Mouse (Mus musculus): ENCODE measurements around the gene 9330182O14Rik. TPM values are rescaled to one million over a fixed set of nuclear protein-coding genes. Genes with fewer than 3 reads are reported as not detected.

9330182O14Rik gene
- total RNA-seq (2021) = not detected
- long read RNA-seq, experiment 1 = 0 reads
- long read RNA-seq, experiment 2, partial matches to known transcripts = 0 of 1 reads
- long read RNA-seq, experiment 2, other reads (novel, unspliced or antisense) = 1 of 1 reads

- no peak for DNase-seq (ENCODE audit: low spot score in 2 of 2)
Observed at GRCm38 (mm10) chr15:40134152-40134792, at the start of gene 9330182O14Rik. Gene 9330182O14Rik, plus strand, starts transcription at chr15:40134365.

GRCm38 (mm10) chr15:40103304-40103703 is 30.9 kb upstream of the 9330182O14Rik start:
- no peak for DNase-seq (ENCODE audit: low spot score in 2 of 2)

- no peak for DNase-seq (ENCODE audit: low spot score in 2 of 2)
Observed at GRCm38 (mm10) chr15:40105712-40106111, 28.5 kb upstream of the 9330182O14Rik start.

- no peak for DNase-seq (ENCODE audit: low spot score in 2 of 2)
Observed at GRCm38 (mm10) chr15:40113888-40114576, 20.1 kb upstream of the 9330182O14Rik start.

- DNase-seq (ENCODE audit: low spot score in 2 of 2) = no peak
Observed at GRCm38 (mm10) chr15:40114600-40115271, 19.4 kb upstream of the 9330182O14Rik start.

- DNase-seq (ENCODE audit: low spot score in 2 of 2) = no peak
Observed at GRCm38 (mm10) chr15:40116396-40116795, 17.8 kb upstream of the 9330182O14Rik start.

GRCm38 (mm10) chr15:40124211-40124953 is 9.8 kb upstream of the 9330182O14Rik start:
- no peak for DNase-seq (ENCODE audit: low spot score in 2 of 2)

- no peak for DNase-seq (ENCODE audit: low spot score in 2 of 2)
Observed at GRCm38 (mm10) chr15:40129496-40129895, 4.7 kb upstream of the 9330182O14Rik start.

- peak; percentile 87 for DNase-seq (ENCODE audit: low spot score in 2 of 2)
Observed at GRCm38 (mm10) chr15:40130880-40131478, 3.2 kb upstream of the 9330182O14Rik start.

GRCm38 (mm10) chr15:40132408-40132807 is 1.8 kb upstream of the 9330182O14Rik start:
- no peak for DNase-seq (ENCODE audit: low spot score in 2 of 2)

GRCm38 (mm10) chr15:40144221-40144620 is 10.1 kb downstream of the 9330182O14Rik start:
- peak in 1 of 2 experiments; percentile 33 for DNase-seq (ENCODE audit: low spot score in 2 of 2)

- no peak for DNase-seq (ENCODE audit: low spot score in 2 of 2)
Observed at GRCm38 (mm10) chr15:40157683-40158082, 23.5 kb downstream of the 9330182O14Rik start.

GRCm38 (mm10) chr15:40166560-40167275 is 32.6 kb downstream of the 9330182O14Rik start:
- peak in 1 of 2 experiments; percentile 51 for DNase-seq (ENCODE audit: low spot score in 2 of 2)

GRCm38 (mm10) chr15:40167276-40168139 is 33.3 kb downstream of the 9330182O14Rik start:
- no peak for DNase-seq (ENCODE audit: low spot score in 2 of 2)

- peak in 1 of 2 experiments; percentile 7 for DNase-seq (ENCODE audit: low spot score in 2 of 2)
Observed at GRCm38 (mm10) chr15:40168140-40168688, 34.0 kb downstream of the 9330182O14Rik start.

GRCm38 (mm10) chr15:40169061-40169460 is 34.9 kb downstream of the 9330182O14Rik start:
- DNase-seq (ENCODE audit: low spot score in 2 of 2) = no peak

GRCm38 (mm10) chr15:40169705-40170104 is 35.5 kb downstream of the 9330182O14Rik start:
- no peak for DNase-seq (ENCODE audit: low spot score in 2 of 2)

GRCm38 (mm10) chr15:40179423-40179822 is 45.3 kb downstream of the 9330182O14Rik start:
- no peak for DNase-seq (ENCODE audit: low spot score in 2 of 2)

- DNase-seq (ENCODE audit: low spot score in 2 of 2) = no peak
Observed at GRCm38 (mm10) chr15:40187017-40187416, 52.9 kb downstream of the 9330182O14Rik start.

All from adrenal gland, adult 18-20 months (tissue).